Mouse (Mus musculus): Measurements from ENCODE around the gene Golga1. TPM values are rescaled to one million over a fixed set of nuclear protein-coding genes. Genes with fewer than 3 reads are reported as not detected.

Golga1 gene
- polyA plus RNA-seq, 1 experiment: 7.7 TPM

DNA sequence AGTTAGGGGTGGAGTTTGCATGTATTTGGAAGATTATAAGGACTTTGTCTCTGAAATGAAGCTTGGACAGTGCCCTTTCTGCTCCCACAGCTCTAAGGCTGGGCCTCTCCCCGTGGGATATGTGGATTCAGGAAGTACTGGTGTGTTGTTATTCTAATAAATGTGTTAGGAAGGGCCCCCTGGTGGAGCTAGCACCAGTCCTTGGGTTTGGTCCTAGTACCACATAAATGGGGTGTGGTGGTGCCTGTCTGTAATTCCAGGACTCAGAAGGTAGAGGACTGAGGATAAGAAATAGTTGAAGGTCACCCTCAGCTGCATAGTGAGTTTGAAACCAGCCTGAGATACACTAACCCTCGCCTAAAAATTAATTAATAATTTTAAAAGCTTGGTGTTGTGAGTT, 92.1 kb downstream of the Golga1 start:
- TF ChIP-seq CTCF (IDR thresholded peaks at IDR 0.05; ENCODE audit: extremely low read depth, insufficient read depth, insufficient read length, insufficient replicate concordance): no peak
- no peak for TF ChIP-seq POLR2A (IDR thresholded peaks at IDR 0.05; ENCODE audit: low read depth, low read length)
- WGBS: 34% methylated on average over 2 of the region's 2 CpGs
- Histone ChIP-seq H3K4me3 (ENCODE audit: extremely low read depth, insufficient read depth, insufficient read length) (no peak overlapping the region), H3K36me3 (ENCODE audit: control insufficient read depth, insufficient read depth, low read length) (no peaks in the 10 kb centered on the region), H3K27ac (ENCODE audit: insufficient read depth, low read length) (no peak overlapping the region), H3K27me3 (ENCODE audit: control insufficient read depth, insufficient read depth, low read length) (no peaks in the 10 kb centered on the region), H3K4me1 (ENCODE audit: control insufficient read depth, insufficient read depth, insufficient read length) (no peaks in the 10 kb centered on the region)
- no peak for DNase-seq (ENCODE audit: low read depth in 1 of 2, low spot score in 2 of 2)

DNA sequence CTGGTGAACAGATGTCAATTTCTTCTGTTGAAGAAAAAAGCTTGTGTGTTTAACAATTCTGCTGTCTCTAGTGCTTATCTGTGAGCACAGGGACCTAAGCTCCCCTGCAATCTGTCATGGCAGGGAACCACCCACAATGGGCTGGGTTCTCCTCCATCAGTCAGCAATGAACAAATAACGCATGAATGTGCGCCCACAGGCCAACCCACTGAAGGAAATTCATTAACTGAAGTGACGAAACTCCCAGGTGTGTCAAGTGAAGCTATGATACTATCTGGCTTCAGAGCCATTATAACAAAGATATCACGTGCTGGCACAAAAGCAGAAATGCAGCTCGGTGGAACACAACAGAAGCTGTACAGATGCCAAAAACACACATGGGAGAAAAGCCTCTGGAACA, 95.3 kb downstream of the Golga1 start:
- 79% methylated on average over 5 of the region's 5 CpGs for WGBS
- no peak for DNase-seq (ENCODE audit: low read depth in 1 of 2, low spot score in 2 of 2)

DNA sequence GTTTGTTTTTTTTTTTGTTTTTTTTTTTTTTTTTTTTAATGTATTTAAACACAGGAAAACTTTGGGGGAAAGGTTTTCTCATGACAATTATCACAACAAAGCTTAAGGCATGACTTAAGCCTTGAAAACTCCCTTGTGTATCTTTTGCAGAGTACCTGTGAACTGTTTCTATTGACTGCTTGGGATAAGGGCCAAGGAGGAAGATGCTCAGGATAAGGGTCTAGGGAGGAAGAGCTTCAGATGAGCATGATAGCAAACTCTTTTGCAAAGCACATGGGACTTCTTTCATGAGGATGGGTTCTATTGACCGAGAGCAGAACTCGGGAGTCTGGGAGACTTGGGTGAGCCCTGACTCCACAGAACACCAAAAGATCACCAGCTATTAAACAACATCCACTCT, 95.7 kb downstream of the Golga1 start:
- H3K4me3 ChIP-seq (ENCODE audit: extremely low read depth, insufficient read depth, insufficient read length): no peak overlapping the region
- H3K27me3 ChIP-seq (ENCODE audit: control insufficient read depth, insufficient read depth, low read length): no peaks in the 10 kb centered on the region
- TF ChIP-seq CTCF (IDR thresholded peaks at IDR 0.05; ENCODE audit: extremely low read depth, insufficient read depth, insufficient read length, insufficient replicate concordance) (no peak), POLR2A (IDR thresholded peaks at IDR 0.05; ENCODE audit: low read depth, low read length) (no peak)
- H3K4me1 ChIP-seq (ENCODE audit: control insufficient read depth, insufficient read depth, insufficient read length): no peaks in the 10 kb centered on the region
- no peak overlapping the region for H3K27ac ChIP-seq (ENCODE audit: insufficient read depth, low read length)
- WGBS: 90% methylated on average over 2 of the region's 2 CpGs
- DNase-seq (ENCODE audit: low read depth in 1 of 2, low spot score in 2 of 2): no peak
- no peaks in the 10 kb centered on the region for H3K36me3 ChIP-seq (ENCODE audit: control insufficient read depth, insufficient read depth, low read length)

More for the DNA sequence above, 95.3 kb downstream of the Golga1 start:
- no peak overlapping the region for H3K27ac ChIP-seq (ENCODE audit: insufficient read depth, low read length)
- no peak overlapping the region for H3K4me3 ChIP-seq (ENCODE audit: extremely low read depth, insufficient read depth, insufficient read length)
- H3K27me3 ChIP-seq (ENCODE audit: control insufficient read depth, insufficient read depth, low read length): no peaks in the 10 kb centered on the region
- no peaks in the 10 kb centered on the region for H3K36me3 ChIP-seq (ENCODE audit: control insufficient read depth, insufficient read depth, low read length)
- no peaks in the 10 kb centered on the region for H3K4me1 ChIP-seq (ENCODE audit: control insufficient read depth, insufficient read depth, insufficient read length)
- TF ChIP-seq POLR2A (IDR thresholded peaks at IDR 0.05; ENCODE audit: low read depth, low read length): no peak
- no peak for TF ChIP-seq CTCF (IDR thresholded peaks at IDR 0.05; ENCODE audit: extremely low read depth, insufficient read depth, insufficient read length, insufficient replicate concordance)

Other genes with a start within 250 kb of the Golga1 start
- 0.70 and 1.3 TPM in 2 replicates for gene Nr6a1, start 137.9 kb downstream of the Golga1 start, polyA plus RNA-seq (2012; rRNA removed)
- 2.4 and 3.3 TPM in 2 replicates for gene Olfml2a, start 133.6 kb downstream of the Golga1 start, polyA plus RNA-seq (2012; rRNA removed)
- gene Wdr38, start 68.1 kb downstream of the Golga1 start, polyA plus RNA-seq (2012; rRNA removed): 0.44 and 0.50 TPM in 2 replicates
- gene Arpc5l, start 60.2 kb downstream of the Golga1 start, polyA plus RNA-seq (2012; rRNA removed): 51.0 and 82.0 TPM in 2 replicates
- gene Rpl35, start 59.9 kb downstream of the Golga1 start, polyA plus RNA-seq (2012; rRNA removed): 149 and 220 TPM in 2 replicates
- 0.80 and 1.6 TPM in 2 replicates for gene Scai, start 125.2 kb upstream of the Golga1 start, polyA plus RNA-seq (2012; rRNA removed)
- 11.0 and 11.8 TPM in 2 replicates for gene Ppp6c, start 160.9 kb upstream of the Golga1 start, polyA plus RNA-seq (2012; rRNA removed)